ENCODE assay signal across 9 mouse cellular contexts in the genomic region with DNA sequence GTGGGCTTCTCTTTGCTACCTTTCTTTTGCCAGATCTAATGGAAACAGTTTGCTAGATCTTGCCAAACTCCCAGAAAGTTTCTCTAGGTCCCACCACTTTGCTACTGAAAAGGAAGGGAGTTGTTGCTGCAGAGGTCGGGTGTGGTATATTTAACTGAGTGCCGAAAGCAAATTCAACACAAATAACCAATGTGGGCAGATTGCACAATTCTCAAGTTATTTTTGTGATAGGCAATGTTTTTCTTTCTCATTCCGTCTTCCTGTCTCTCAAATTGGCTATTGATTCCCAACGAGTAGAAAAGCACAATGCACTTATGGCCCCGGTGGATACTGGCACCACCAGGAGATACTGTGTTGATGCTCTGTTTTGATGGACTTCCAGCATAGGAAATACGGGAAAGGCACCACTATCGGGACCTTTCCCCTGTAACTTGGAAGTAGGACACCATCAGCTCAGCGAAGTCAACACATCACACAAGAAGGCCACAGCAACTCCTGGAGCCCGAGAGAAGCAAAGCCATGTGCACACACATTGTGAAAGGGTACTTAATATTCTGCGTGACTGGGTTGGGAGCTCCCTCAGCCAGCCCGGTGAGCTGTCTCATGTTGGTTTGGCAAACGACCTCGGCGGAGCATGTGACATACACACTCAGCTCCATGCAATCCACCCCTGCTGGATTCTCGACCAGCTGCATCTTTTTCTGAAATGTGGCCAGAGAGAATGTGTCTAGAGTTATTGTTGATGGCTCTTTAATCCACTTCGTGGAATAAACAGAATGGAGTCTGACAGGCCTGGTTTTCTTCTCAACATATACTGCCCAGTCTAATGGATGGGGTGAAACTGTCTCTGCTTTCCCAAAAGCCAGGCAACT. TPM values are rescaled to one million over a fixed set of nuclear protein-coding genes. Genes with fewer than 3 reads are reported as not detected.
DNase-seq lines count a peak whose midpoint lies in the region; ATAC-seq and TF ChIP-seq lines count a peak whose summit lies in the region.
"Had no signal": no experiment of that assay in that cellular context is flagged by ENCODE, and none has a peak within 500 bp of the region (broad histone marks: within the 10 kb centered on the region; RNA-seq: fewer than 3 reads in every experiment).

No protein-coding gene starts in this region.

- peaks cover 35% of the 10 kb centered on the region for H3K4me1 ChIP-seq in embryonic facial prominence, embryonic 13.5 days
- peaks cover 23% of the 10 kb centered on the region for H3K4me1 ChIP-seq in embryonic facial prominence, embryonic 10.5 days
- H3K4me1 ChIP-seq in hindbrain, embryonic 15.5 days (replicated peaks): peaks cover 20% of the 10 kb centered on the region
- peaks cover 15% of the 10 kb centered on the region for H3K4me1 ChIP-seq in neural tube, embryonic 15.5 days

- no peak overlapping the region for H3K4me2 ChIP-seq in embryonic facial prominence, embryonic 13.5 days
- H3K4me2 ChIP-seq in hindbrain, embryonic 15.5 days: no peak overlapping the region
- no peak overlapping the region for H3K4me2 ChIP-seq in neural tube, embryonic 15.5 days
- H3K4me2 ChIP-seq: neural tube, embryonic 12.5 days had no signal

- H3K9me3 ChIP-seq in embryonic facial prominence, embryonic 13.5 days: no peaks in the 10 kb centered on the region
- H3K9me3 ChIP-seq in embryonic facial prominence, embryonic 10.5 days: peaks cover 5% of the 10 kb centered on the region; the same call in 1 of the 2 replicates
- no peaks in the 10 kb centered on the region for H3K9me3 ChIP-seq in hindbrain, embryonic 15.5 days
- H3K9me3 ChIP-seq in neural tube, embryonic 15.5 days (replicated peaks): no peaks in the 10 kb centered on the region
- H3K9me3 ChIP-seq: neural tube, embryonic 12.5 days had no signal

- no peaks in the 10 kb centered on the region for H3K27me3 ChIP-seq in embryonic facial prominence, embryonic 13.5 days
- no peaks in the 10 kb centered on the region for H3K27me3 ChIP-seq in embryonic facial prominence, embryonic 10.5 days (replicated peaks; ENCODE audit: low read depth, poor library complexity, severe bottlenecking)
- no peaks in the 10 kb centered on the region for H3K27me3 ChIP-seq in Patski
- no peaks in the 10 kb centered on the region for H3K27me3 ChIP-seq in hindbrain, embryonic 15.5 days
- H3K27me3 ChIP-seq in neural tube, embryonic 15.5 days (replicated peaks): no peaks in the 10 kb centered on the region
- H3K27me3 ChIP-seq: neural tube, embryonic 12.5 days had no signal

- H3K9ac ChIP-seq in embryonic facial prominence, embryonic 13.5 days: no peak overlapping the region
- no peak overlapping the region for H3K9ac ChIP-seq in hindbrain, embryonic 15.5 days
- H3K9ac ChIP-seq in neural tube, embryonic 15.5 days (replicated peaks): no peak overlapping the region
- H3K9ac ChIP-seq: neural tube, embryonic 12.5 days had no signal

- H3K27ac ChIP-seq in embryonic facial prominence, embryonic 13.5 days: peak overlapping the region; percentile 71
- H3K27ac ChIP-seq in embryonic facial prominence, embryonic 10.5 days (replicated peaks): no peak overlapping the region
- peak overlapping the region; percentile 56 for H3K27ac ChIP-seq in hindbrain, embryonic 15.5 days (replicated peaks)
- H3K27ac ChIP-seq in neural tube, embryonic 15.5 days (replicated peaks): peak overlapping the region; percentile 60
- H3K27ac ChIP-seq: neural tube, embryonic 12.5 days had no signal

- WGBS in embryonic facial prominence, embryonic 13.5 days: 63% methylated on average over 16 of the region's 16 CpGs
- 80% methylated on average over 16 of the region's 16 CpGs for WGBS in embryonic facial prominence, embryonic 10.5 days
- 48% methylated on average over 16 of the region's 16 CpGs for WGBS in hindbrain, embryonic 15.5 days
- WGBS in neural tube, embryonic 15.5 days: 54% methylated on average over 16 of the region's 16 CpGs

- CTCF ChIA-PET in Patski (lab: Charles Lee): interaction anchor here (1.1 to 2.5 kb wide), 3 partner anchors 8 to 22 kb away, joined by 3 to 11 read pairs (median 4); no protein-coding TSS in a partner anchor

- POLR2A ChIA-PET in Patski (lab: Charles Lee): interaction anchor here (0.6 to 0.7 kb wide), 3 partner anchors 9 to 177 kb away, joined by 3 to 4 read pairs (median 3); no protein-coding TSS in a partner anchor

- H3K4me3 ChIP-seq in embryonic facial prominence, embryonic 13.5 days: no peak overlapping the region
- no peak overlapping the region for H3K4me3 ChIP-seq in embryonic facial prominence, embryonic 10.5 days
- H3K4me3 ChIP-seq in hindbrain, embryonic 15.5 days: no peak overlapping the region
- H3K4me3 ChIP-seq in neural tube, embryonic 15.5 days (replicated peaks): no peak overlapping the region
- H3K4me3 ChIP-seq: neural tube, embryonic 12.5 days had no signal

- no peak for TF ChIP-seq CTCF in Patski (IDR thresholded peaks at IDR 0.05)

- H3K36me3 ChIP-seq in embryonic facial prominence, embryonic 13.5 days: no peaks in the 10 kb centered on the region
- no peaks in the 10 kb centered on the region for H3K36me3 ChIP-seq in embryonic facial prominence, embryonic 10.5 days (replicated peaks)
- H3K36me3 ChIP-seq in hindbrain, embryonic 15.5 days: no peaks in the 10 kb centered on the region
- no peaks in the 10 kb centered on the region for H3K36me3 ChIP-seq in neural tube, embryonic 15.5 days
- H3K36me3 ChIP-seq: neural tube, embryonic 12.5 days had no signal

- ATAC-seq in embryonic facial prominence, embryonic 13.5 days (ENCODE audit: insufficient number of reproducible peaks, insufficient read depth, low FRiP score, low TSS enrichment, low read depth): no peak
- peak; percentile 39 for ATAC-seq in Patski
- peak; percentile 76 for ATAC-seq in hindbrain, embryonic 15.5 days (ENCODE audit: low FRiP score, low read depth)
- ATAC-seq in neural tube, embryonic 15.5 days (ENCODE audit: low FRiP score): peak; percentile 59; the same call in 1 of the 2 replicates

- DNase-seq in embryonic facial prominence, embryonic 10.5 days (ENCODE audit: low spot score): no peak
- peak; percentile 61 for DNase-seq in Patski (ENCODE audit: low read depth, low spot score)
- DNase-seq in gastrocnemius, postnatal 10 days: peak; percentile 35
- peak; percentile 72 to 79 for DNase-seq in lung, adult 18-20 months
- no peak for DNase-seq in thymus, postnatal 25 days

- in situ Hi-C loops in Patski (cut with MboI; ENCODE audit: low pct_unique_long_range_greater_than_20kb): no loop called here

RNA-seq across cellular contexts. Expression of gene Mcur1, which starts 35.3 kb away (rescaled TPM):
- 13.8 and 16.0 TPM in 2 replicates for polyA plus RNA-seq in embryonic facial prominence, embryonic 13.5 days (2015; fragmentation: Nextera tagmentation; extraction: Ambion mirVana)
- 9.5 and 10.1 TPM in 2 replicates for polyA plus RNA-seq in embryonic facial prominence, embryonic 10.5 days (2016; fragmentation: Nextera tagmentation; extraction: Ambion mirVana)
- 13.4 TPM for polyA plus RNA-seq in Patski (2021)
- total RNA-seq in gastrocnemius, postnatal 10 days (2021): 10 to 100 TPM; 22.0 to 22.6 TPM
- 8.1 and 8.2 TPM in 2 replicates for polyA plus RNA-seq in hindbrain, embryonic 15.5 days (2015; fragmentation: Nextera tagmentation; extraction: Ambion mirVana)
- 6.5 and 8.2 TPM in 2 replicates for polyA plus RNA-seq in neural tube, embryonic 15.5 days (2015; fragmentation: Nextera tagmentation; extraction: Ambion mirVana)

RNA-seq across cellular contexts. Expression of gene Ranbp9, which starts 43.6 kb away (rescaled TPM):
- polyA plus RNA-seq in embryonic facial prominence, embryonic 13.5 days (2015; fragmentation: Nextera tagmentation; extraction: Ambion mirVana): 11.0 and 11.1 TPM in 2 replicates
- polyA plus RNA-seq in embryonic facial prominence, embryonic 10.5 days (2016; fragmentation: Nextera tagmentation; extraction: Ambion mirVana): 7.8 and 8.0 TPM in 2 replicates
- polyA plus RNA-seq in Patski (2021): 68.0 TPM
- 10 to 100 TPM; 38.1 to 43.4 TPM for total RNA-seq in gastrocnemius, postnatal 10 days (2021)
- polyA plus RNA-seq in hindbrain, embryonic 15.5 days (2015; fragmentation: Nextera tagmentation; extraction: Ambion mirVana): 13.6 and 14.6 TPM in 2 replicates
- 10.3 and 12.9 TPM in 2 replicates for polyA plus RNA-seq in neural tube, embryonic 15.5 days (2015; fragmentation: Nextera tagmentation; extraction: Ambion mirVana)

Comparison
In these comparisons a context has a peak if more than half of its experiments do, and no peak if none do; other contexts are left out.
1. DNase-seq: peak in Patski (single experiment), gastrocnemius, postnatal 10 days (single experiment) and lung, adult 18-20 months (2 of 2); none in embryonic facial prominence, embryonic 10.5 days (single experiment) and thymus, postnatal 25 days (single experiment).